Mouse (Mus musculus) thymus, adult 2 months (tissue): Measurements from ENCODE around the gene Phtf2.

ENCODE experiments used
- CTCF ChIP-seq: fragments of 200-500 bp; IDR thresholded peaks from 2 replicates; pipeline ENCODE4 v1.5.1; 2012; ENCODE audit warnings: mild to moderate bottlenecking, control low read depth, low read length, moderate library complexity, borderline replicate concordance; ENCODE audit not compliant: control insufficient read depth, poor library complexity, insufficient read depth; ENCODE audit errors: extremely low read depth
- POLR2A ChIP-seq: fragments of 200-500 bp; IDR thresholded peaks from 2 replicates; pipeline ENCODE4 v1.6.1; 2012; ENCODE audit warnings: mild to moderate bottlenecking, low read length, control low read depth, moderate library complexity; ENCODE audit not compliant: control insufficient read depth, poor library complexity, insufficient read depth; ENCODE audit errors: extremely low read depth

DNA sequence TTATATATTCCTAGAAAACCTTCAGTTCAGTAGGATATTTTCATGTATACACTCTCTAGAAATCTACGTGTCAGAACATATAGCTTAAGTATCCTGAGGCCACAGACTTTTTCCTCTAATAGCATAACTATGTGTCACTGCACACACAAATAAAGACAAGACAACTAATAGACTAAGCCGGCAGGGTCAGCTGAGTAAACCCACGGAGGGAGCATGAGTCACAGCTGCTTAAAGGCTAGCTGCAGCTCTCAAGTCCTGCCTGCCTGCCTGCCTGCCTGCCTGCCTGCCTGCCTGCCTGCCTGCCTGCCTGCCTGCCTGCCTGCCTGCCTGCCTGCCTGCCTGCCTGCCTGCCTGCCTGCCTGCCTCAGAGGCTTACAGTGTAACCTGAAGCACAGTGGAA lies 43.5 kb upstream of the Phtf2 start:
- TF ChIP-seq CTCF (no peak), POLR2A (no peak)
